ENCODE assay signal across 9 mouse cellular contexts in the genomic region with DNA sequence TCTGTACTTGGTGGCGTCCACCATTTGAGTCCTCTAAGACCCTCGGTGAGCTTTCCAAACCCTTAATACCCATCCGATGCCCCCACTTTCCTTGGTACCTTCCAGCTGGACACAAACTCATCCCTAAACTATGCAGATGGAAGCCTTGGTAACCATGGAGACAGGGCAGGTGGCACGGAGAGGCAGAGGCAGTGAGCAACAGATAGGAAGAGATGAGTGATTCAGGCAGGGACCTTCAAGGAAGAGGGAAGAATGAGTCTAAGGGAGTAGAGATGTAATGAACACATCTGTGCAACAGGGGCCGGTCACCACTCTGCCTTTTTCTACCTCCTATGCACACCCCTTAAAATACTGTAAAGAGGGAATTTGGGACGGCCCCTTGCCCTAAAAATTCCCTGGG. TPM values are rescaled to one million over a fixed set of nuclear protein-coding genes. Genes with fewer than 3 reads are reported as not detected.
DNase-seq lines count a peak whose midpoint lies in the region; ATAC-seq and TF ChIP-seq lines count a peak whose summit lies in the region.
"Had no signal": no experiment of that assay in that cellular context is flagged by ENCODE, and none has a peak within 500 bp of the region (broad histone marks: within the 10 kb centered on the region; RNA-seq: fewer than 3 reads in every experiment).

No protein-coding gene starts in this region.

- WGBS in hindbrain, embryonic 15.5 days = 23% methylated on average over 6 of the region's 6 CpGs
- 26% methylated on average over 6 of the region's 6 CpGs for WGBS in olfactory bulb, adult 2 months

- peak overlapping the region; percentile 96 for H3K27ac ChIP-seq in left cerebral cortex, adult 2 months
- H3K27ac ChIP-seq in hindbrain, embryonic 15.5 days (replicated peaks) = peak overlapping the region; percentile 75
- peak overlapping the region; percentile 91 for H3K27ac ChIP-seq in olfactory bulb, adult 2 months (ENCODE audit: insufficient read depth, low read depth, low read length)

- H3K27me3 ChIP-seq in hindbrain, embryonic 15.5 days = no peaks in the 10 kb centered on the region

- H3K4me1 ChIP-seq in hindbrain, embryonic 15.5 days (replicated peaks) = peaks cover 67% of the 10 kb centered on the region
- H3K4me1 ChIP-seq in olfactory bulb, adult 2 months (ENCODE audit: control insufficient read depth, insufficient read depth, low read length) = peaks cover 25% of the 10 kb centered on the region

- no peaks in the 10 kb centered on the region for H3K9me3 ChIP-seq in hindbrain, embryonic 15.5 days

- H3K36me3 ChIP-seq in hindbrain, embryonic 15.5 days = no peaks in the 10 kb centered on the region

- intact Hi-C loops in left cerebral cortex, adult 2 months (cut with DNase I) = loop anchor here (5.0 kb wide), 1 partner anchor 318 kb away; no protein-coding TSS in a partner anchor

- peak overlapping the region; percentile 77 for H3K4me3 ChIP-seq in left cerebral cortex, adult 2 months
- H3K4me3 ChIP-seq in hindbrain, embryonic 15.5 days = peak overlapping the region; percentile 52
- peak overlapping the region; percentile 56 for H3K4me3 ChIP-seq in olfactory bulb, adult 2 months (ENCODE audit: insufficient read depth, low read depth, low read length)

- peak overlapping the region; percentile 70; the same call in 1 of the 2 replicates for H3K9ac ChIP-seq in hindbrain, embryonic 15.5 days

- no peak for TF ChIP-seq CTCF in left cerebral cortex, adult 2 months (IDR thresholded peaks at IDR 0.05)
- TF ChIP-seq CTCF in olfactory bulb, adult 2 months (IDR thresholded peaks at IDR 0.05; ENCODE audit: insufficient read depth, low read depth, low read length) = no peak

- peak overlapping the region; percentile 99 for H3K4me2 ChIP-seq in hindbrain, embryonic 15.5 days

- peak in 1 of 2 experiments; percentile 47 for DNase-seq in left cerebral cortex, adult 2 months (ENCODE audit: extremely low spot score in 1 of 2, low spot score in 2 of 2)
- DNase-seq in left cerebral cortex, adult 11 months (ENCODE audit: low spot score) = no peak
- peak; percentile 41 to 52 for DNase-seq in cerebellum, postnatal 36 days
- DNase-seq in adrenal gland, postnatal 25 days = no peak
- no peak for DNase-seq in adrenal gland, adult 2 months

- ATAC-seq in hindbrain, embryonic 15.5 days (ENCODE audit: low FRiP score, low read depth) = no peak

- TF ChIP-seq POLR2A in olfactory bulb, adult 2 months (IDR thresholded peaks at IDR 0.05; ENCODE audit: insufficient read depth, low read depth, low read length) = no peak

RNA-seq across cellular contexts. Expression of gene Ankrd34a, which starts 0.8 kb away (rescaled TPM):
- 10 to 100 TPM; 66.8 to 70.3 TPM for total RNA-seq in left cerebral cortex, adult 2 months (2021)
- polyA plus RNA-seq in hindbrain, embryonic 15.5 days (2015; fragmentation: Nextera tagmentation; extraction: Ambion mirVana) = 16.7 and 19.9 TPM in 2 replicates
- polyA plus RNA-seq in olfactory bulb, adult 2 months (2012; ENCODE audit: insufficient read depth, insufficient read length, low replicate concordance, missing spikeins) = not detected in 2 replicates
- total RNA-seq in adrenal gland, postnatal 25 days (2021) = 0.71 and 0.97 TPM in 2 replicates
- total RNA-seq in adrenal gland, adult 2 months (2021) = 1 to 10 TPM in 1 of 2 experiments, under 1 TPM in 1; 0.75 to 2.3 TPM
- 1.8 and 2.0 TPM in 2 replicates for polyA plus RNA-seq in adrenal gland, adult 2 months (2012; rRNA removed)
- total RNA-seq: liver, adult 2 months had no signal

RNA-seq across cellular contexts. Expression of gene Polr3gl, which starts 1.7 kb away (rescaled TPM):
- 10 to 100 TPM; 26.6 to 28.1 TPM for total RNA-seq in left cerebral cortex, adult 2 months (2021)
- 36.8 and 38.8 TPM in 2 replicates for polyA plus RNA-seq in hindbrain, embryonic 15.5 days (2015; fragmentation: Nextera tagmentation; extraction: Ambion mirVana)
- not detected in 2 replicates for polyA plus RNA-seq in olfactory bulb, adult 2 months (2012; ENCODE audit: insufficient read depth, insufficient read length, low replicate concordance, missing spikeins)
- 37.7 and 44.9 TPM in 2 replicates for total RNA-seq in adrenal gland, postnatal 25 days (2021)
- 10 to 100 TPM; 32.5 to 38.5 TPM for total RNA-seq in adrenal gland, adult 2 months (2021)
- 19.9 and 21.4 TPM in 2 replicates for polyA plus RNA-seq in adrenal gland, adult 2 months (2012; rRNA removed)

RNA-seq across cellular contexts. Expression of gene Lix1l, which starts 5.3 kb away (rescaled TPM):
- 10 to 100 TPM; 18.6 to 21.5 TPM for total RNA-seq in left cerebral cortex, adult 2 months (2021)
- polyA plus RNA-seq in hindbrain, embryonic 15.5 days (2015; fragmentation: Nextera tagmentation; extraction: Ambion mirVana) = 5.4 and 6.1 TPM in 2 replicates
- not detected in 2 replicates for polyA plus RNA-seq in olfactory bulb, adult 2 months (2012; ENCODE audit: insufficient read depth, insufficient read length, low replicate concordance, missing spikeins)
- total RNA-seq in adrenal gland, postnatal 25 days (2021) = 32.9 and 50.0 TPM in 2 replicates
- total RNA-seq in adrenal gland, adult 2 months (2021) = 10 to 100 TPM; 31.2 to 46.4 TPM
- polyA plus RNA-seq in adrenal gland, adult 2 months (2012; rRNA removed) = 17.6 and 21.1 TPM in 2 replicates

RNA-seq across cellular contexts. Expression of gene Gm16253, which starts 18.9 kb away (rescaled TPM):
- not detected for total RNA-seq in left cerebral cortex, adult 2 months (2021)
- 1.8 and 2.2 TPM in 2 replicates for polyA plus RNA-seq in hindbrain, embryonic 15.5 days (2015; fragmentation: Nextera tagmentation; extraction: Ambion mirVana)
- polyA plus RNA-seq in olfactory bulb, adult 2 months (2012; ENCODE audit: insufficient read depth, insufficient read length, low replicate concordance, missing spikeins) = not detected in 2 replicates
- not detected in 2 replicates for total RNA-seq in adrenal gland, postnatal 25 days (2021)
- not detected for total RNA-seq in adrenal gland, adult 2 months (2021)
- polyA plus RNA-seq in adrenal gland, adult 2 months (2012; rRNA removed) = not detected in 2 replicates
- total RNA-seq: liver, adult 2 months had no signal
- polyA plus RNA-seq: liver, adult 2 months; testis, adult 2 months had no signal

RNA-seq across cellular contexts. Expression of gene Rbm8a, which starts 34.1 kb away (rescaled TPM):
- 10 to 100 TPM; 37.6 to 38.5 TPM for total RNA-seq in left cerebral cortex, adult 2 months (2021)
- 109 and 119 TPM in 2 replicates for polyA plus RNA-seq in hindbrain, embryonic 15.5 days (2015; fragmentation: Nextera tagmentation; extraction: Ambion mirVana)
- polyA plus RNA-seq in olfactory bulb, adult 2 months (2012; ENCODE audit: insufficient read depth, insufficient read length, low replicate concordance, missing spikeins) = not detected in 2 replicates
- 72.9 and 97.5 TPM in 2 replicates for total RNA-seq in adrenal gland, postnatal 25 days (2021)
- 10 to 100 TPM; 69.2 to 85.3 TPM for total RNA-seq in adrenal gland, adult 2 months (2021)
- polyA plus RNA-seq in adrenal gland, adult 2 months (2012; rRNA removed) = 1.3 and 2.3 TPM in 2 replicates

Comparison
In these comparisons a context has a peak if more than half of its experiments do, and no peak if none do; other contexts are left out.
1. DNase-seq: peak in cerebellum, postnatal 36 days (2 of 2); none in left cerebral cortex, adult 11 months (single experiment), adrenal gland, postnatal 25 days (single experiment) and adrenal gland, adult 2 months (single experiment).
2. RNA of gene Ankrd34a, which starts 0.8 kb away (total RNA-seq): 66.8 to 70.3 TPM in left cerebral cortex, adult 2 months; 0.75 to 2.3 TPM in adrenal gland, adult 2 months and 0.71 to 0.97 TPM in adrenal gland, postnatal 25 days; every median in the first group is over 10 times any median in the second.
3. Peak in every context shown above with its lines, with median percentiles within 50 percentile points of each other: H3K27ac ChIP-seq and H3K4me3 ChIP-seq.